Mouse (Mus musculus) frontal cortex, postnatal 36 days (tissue): ENCODE measurements at regions not wholly inside any gene's neighbourhood (a gene's known extent, or its start where the extent isn't known, plus 50 kb on each side); places are given as distances from the start of the nearest gene placed in this dataset.

Experiments used
- DNase-seq, 2 experiments: peaks; one replicate each; pipeline ENCODE4 v3.0.0; 2022; ENCODE audit warnings: low spot score in 2 of 2

DNA sequence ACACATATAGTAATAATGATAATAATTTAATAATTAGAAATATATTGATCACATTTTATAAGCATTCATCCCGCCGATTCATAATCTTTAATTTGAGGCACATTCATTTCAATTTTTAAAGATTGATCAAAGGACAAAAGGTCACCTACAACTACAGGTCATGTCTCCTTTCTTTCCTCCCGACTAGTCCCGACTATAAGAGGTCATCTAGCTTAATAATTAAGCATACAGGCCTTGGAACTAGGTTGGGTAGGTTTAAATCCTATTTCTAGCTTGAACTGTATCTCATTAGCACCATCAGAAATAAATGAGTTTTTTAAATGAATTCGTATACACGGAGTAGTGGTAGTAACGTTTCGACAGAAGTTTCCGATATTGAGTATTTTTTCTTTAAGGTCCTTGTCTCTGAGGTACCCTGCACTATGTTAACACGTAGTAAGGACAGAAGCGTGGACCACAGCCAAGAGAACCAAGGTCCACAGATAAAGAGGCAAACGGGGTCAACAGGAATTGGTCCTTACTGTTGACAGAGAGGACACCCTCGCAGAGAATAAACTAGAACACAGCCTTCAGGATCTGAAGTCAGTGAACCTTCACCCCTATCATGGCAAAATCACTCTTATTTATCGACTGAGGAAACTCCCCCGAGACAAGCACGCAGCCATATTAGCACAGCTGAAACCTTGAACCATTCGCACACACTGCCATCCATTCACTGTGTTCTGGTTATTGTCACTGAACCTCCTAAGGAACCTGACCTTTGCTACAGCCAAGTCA is 185.8 kb upstream of the Jmjd1c start:
- DNase-seq: no peak

DNA sequence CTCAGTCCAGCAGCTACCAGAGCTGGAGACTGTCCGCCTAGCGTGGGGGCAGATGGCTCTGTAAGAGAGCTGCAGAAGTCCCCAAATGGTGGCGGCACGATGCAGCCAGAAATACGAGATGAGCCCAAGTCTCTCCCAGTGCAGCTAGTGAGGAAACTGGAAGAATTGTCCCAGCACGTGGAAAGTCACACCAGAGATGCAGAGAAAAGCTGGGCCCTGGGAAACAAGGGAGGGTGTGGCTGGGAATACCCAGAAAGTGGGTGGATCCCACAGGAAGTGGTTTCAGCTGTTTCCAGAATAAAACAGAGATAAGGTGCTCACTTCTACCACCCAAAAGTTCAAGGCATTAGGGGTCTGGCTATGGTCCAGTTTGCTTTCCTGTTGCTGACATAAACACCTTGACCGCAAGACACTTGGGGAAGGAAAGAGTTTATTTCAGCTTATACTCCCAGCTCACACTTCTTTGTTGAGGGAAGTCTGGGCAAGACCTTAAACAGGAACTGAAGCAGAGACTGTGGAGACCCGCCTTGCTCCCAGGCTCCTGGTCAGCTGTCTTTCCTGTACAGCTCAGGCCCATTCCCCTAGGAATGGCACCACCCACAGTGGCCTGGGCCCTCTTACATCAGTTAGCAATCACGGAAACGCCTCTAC is 184.5 kb upstream of the Jmjd1c start:
- peak in 1 of 2 experiments; percentile 31 for DNase-seq

DNA sequence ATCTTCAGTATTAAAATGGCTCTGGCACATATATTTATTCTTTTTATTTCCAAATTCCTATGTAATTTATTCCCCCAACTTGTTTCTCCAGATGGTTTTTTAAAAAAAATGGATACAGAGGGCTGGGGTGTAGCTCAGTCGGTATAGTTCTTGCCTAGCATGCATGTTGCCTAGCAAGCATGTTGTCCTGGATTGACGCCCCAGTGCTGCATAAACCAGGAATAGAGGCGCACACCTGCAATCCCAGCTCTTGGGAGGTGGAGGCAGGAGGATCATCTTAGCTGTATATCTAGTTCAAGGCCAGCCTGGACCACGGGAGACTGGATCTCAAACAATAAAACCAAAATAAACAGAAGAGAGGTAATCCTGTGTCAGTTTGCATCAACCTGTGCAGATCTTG is 183.5 kb upstream of the Jmjd1c start:
- DNase-seq: no peak

DNA sequence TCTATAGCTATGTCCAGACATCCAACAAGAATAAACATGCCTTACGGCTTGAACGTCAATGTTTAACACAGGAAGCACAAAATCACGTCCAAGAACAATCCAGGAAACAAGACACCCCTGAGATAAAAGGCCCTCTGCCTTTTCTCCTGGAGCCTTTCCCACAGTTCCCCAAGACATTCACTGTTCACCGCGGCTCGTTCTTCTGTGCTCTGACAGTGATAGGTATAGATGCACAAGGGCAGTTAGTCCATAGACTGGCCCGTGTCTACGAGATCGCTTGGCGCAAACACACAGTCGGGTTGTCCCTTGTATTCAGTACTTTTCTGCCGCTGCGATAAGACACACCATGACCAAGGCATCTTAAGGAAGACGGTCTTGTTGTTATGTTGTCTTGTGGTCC is 182.7 kb upstream of the Jmjd1c start:
- DNase-seq: no peak

DNA sequence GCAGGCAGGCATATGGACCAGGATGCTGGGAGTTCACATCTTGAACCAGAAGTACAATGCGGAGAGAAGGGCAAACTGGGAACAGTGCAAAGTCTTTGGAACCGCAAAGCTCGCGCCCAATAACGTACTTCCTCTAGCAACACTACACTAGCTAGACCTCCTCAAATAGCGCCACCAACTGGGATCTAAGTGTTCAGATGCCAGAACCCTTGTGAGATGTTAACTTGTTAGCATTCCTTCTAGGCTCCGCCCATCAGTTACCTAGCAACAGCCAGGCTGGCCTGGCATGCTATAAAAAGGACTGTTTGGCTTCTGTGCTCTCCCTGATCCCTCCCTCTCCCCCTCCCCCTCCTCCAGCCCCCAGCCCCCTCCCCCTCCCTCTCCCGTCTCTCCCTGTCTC is 182.3 kb upstream of the Jmjd1c start:
- DNase-seq: peak in 1 of 2 experiments; percentile 42

DNA sequence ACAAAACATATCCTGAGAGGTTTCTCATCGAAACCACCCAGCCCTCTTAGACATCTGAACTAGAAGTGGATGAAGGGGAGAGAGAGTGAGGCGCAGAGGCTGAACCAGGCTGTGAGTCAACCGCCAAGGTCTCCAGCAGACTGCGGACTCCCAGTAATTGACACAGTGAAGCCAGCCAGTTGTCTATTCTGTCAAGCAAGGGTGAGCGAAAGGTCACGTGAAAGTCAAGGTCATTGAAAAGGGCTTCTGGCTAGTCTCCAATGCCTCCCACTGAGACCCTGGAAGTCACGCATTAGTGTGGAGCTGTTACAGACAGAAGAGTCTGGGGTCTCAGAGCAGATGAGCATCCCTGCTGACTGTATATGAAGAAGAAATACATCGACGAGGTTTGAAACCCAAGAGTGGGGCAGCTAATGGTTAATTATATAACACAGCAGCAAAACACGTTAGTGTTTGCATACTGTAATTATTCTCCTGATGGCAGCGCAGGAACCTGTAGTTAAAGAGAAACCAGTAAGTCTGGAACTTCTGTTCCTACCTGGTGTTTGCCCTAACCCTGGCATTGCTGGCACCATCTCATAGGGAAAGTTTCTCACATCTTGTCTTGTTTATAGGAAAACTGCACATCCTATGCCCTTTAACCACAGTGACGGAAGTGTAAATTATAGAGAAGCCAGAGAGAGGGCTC is 181.5 kb upstream of the Jmjd1c start:
- DNase-seq: no peak

DNA sequence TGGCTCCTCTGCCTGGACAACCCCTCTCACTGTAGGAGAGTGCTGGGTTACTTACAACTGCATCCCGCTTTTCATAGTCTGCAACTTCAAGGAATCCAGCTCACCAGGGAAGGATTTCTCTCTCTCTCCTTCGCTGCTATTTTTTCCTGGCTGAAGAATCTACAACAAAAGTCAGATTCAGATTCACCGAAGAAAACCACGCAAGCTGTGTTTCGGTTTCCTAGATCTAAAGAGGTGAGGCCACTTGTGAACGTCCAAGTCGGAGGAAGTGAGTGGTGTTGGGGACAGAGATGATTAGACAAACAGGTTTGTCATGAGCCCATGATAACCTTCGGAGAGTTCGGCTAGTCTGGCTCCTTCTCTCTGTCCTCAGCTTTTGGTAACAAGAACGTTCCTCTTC is 180.1 kb upstream of the Jmjd1c start:
- no peak for DNase-seq

DNA sequence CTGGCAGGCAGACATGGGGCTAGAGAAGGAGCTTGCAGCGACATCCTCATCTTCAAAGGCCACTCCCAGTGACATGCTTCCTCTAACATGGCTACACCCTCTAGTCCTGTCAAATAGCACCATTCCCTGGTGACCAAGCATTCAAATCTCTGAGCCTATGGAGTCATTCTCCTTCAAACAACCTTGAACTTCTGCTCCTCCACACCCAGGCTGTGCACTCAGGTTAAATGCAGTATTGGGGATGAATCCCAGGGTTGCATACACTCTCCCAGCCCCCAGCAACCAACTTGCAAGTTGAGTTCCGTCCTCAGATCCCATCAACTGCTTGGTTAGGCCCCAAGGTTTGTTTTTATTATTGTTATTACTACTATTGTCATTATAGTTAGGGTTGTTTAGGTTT is 178.2 kb upstream of the Jmjd1c start:
- DNase-seq: no peak

DNA sequence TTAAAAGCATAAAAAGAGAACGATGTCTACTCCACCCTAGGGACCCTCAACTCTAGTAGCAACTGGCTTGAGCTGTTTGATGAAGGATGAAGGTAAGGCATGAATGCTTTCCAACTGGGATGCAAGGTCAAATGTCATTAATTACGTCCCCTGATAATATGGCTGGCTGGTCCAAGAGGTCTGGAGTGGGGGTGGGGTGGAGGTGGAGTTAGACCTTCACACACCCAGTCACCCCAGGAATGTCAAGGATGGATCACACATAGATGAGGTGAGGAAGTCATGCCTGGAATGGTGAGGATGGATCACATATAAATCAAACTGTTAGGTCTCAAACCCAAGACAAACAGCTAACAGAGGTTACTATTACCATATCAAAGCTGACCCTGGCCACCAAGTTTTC is 177.2 kb upstream of the Jmjd1c start:
- no peak for DNase-seq

DNA sequence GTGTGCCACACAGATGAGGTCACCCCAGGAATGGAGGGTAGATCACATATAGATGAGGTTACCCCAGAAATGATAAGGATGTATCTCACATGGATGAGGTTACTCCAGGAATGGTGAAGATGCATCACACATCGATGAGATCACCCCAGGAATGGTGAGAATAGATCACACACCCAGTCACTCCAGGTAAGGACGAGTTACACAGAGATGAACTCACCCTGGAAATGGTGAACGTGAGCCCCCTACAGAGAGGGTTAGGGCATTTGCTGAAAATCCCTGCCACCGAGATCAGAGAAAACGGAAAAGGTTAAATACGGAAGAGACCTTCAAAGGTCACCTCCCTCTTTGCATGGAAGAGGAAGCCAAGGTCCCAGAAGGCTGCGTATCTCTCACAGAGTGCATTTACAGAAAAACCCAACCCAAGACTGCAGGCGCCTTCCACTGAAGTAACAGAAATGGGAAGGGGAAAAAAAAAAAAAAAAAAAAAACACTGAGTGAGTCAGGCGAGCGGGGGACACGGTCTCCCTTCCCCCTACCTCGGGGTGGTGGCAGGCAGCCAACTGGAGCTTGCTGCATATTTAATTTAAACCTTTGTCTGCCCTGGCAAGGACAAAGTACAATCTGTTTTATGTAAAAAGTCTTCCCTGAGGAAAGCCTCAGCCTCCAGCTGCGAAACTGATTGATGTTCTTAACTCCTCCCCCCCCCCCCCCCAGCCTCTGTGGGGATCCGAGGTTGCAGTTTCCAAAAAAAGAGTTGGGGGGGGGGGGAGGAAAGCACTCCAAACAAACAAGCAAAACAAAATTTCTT is 175.8 kb upstream of the Jmjd1c start:
- DNase-seq: peak; percentile 65 to 79

DNA sequence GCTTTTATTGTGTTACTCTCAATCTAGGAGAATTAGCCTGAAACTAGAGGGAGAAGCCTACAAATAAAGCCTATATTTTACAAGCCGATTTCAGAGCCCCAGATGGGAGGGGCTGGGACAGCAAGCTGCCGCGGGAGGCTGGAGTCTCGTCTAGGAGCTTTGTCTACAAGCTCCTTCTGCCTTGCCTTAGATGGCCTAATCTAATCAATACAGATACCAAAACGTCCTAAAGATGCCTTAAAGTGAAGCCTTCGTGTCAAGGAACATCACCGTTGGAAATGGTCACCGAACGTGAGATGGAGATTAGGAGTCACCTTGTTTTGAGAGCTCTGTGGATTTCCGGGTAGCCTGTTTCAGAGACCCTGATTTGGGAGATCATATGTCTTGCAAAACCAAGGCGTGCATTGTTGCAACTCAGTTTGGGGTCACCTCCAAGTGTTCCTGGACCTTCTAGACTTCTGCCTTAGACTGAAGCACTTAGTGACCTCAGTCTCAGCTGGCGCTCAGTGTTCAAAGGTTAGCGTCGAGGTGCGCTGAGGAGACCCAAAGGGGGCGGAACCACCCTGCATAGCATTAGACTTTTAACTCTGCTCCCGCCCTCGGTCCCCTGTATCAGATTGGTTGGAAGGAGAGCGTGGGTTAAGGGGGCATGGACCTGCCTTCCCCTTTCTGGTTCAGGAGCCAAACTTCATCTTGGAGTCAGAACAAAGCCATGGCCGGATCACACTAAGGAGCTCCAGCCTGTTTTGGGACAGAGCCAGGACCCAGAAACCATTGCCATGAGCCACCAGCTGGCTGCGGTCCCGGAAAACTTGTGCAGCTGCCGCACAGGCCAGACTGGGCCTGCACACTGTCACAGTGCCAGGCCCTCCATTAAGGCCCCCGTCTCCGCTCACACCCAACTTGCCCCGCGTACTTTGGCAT is 174.9 kb upstream of the Jmjd1c start:
- DNase-seq: peak; percentile 87 to 92

DNA sequence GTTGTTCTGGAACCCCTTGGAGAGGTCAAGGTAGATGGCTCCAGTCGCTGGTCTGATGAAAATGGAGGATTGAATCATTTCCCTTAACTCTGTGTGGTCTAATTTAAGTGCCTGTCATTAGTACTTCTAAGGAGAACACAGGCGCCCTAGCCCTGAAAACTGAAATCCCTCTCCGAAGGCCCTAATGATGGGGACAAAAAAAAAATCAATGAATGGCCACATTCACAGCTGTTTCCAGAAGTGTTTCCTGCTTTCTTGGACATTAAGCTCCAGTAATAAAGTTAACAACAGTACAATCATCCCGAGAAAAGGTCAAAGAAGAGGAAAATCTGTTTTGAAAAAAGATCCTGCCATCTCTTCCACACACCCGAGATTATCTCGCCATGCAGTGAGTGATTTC is 174.1 kb upstream of the Jmjd1c start:
- no peak for DNase-seq

DNA sequence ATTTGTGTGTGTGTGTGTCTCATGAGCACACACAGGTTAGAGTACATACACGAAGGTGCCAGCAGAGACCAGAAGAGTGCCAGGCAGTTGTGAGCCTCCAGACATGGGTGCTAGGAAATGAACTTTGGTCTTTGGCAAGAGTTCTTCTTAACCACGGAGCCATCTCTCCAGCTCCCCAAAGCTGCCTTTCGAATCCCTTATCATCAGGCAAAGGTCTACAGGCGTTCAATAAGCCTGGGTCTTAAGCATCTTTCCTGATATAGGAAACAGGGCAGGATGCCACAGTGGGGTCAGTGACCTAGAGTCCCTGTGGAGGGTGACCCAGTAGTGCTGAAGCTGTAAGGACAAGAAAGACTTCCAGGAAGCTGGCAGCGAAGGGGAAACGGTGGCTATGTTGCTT is 173.6 kb upstream of the Jmjd1c start:
- DNase-seq: no peak

DNA sequence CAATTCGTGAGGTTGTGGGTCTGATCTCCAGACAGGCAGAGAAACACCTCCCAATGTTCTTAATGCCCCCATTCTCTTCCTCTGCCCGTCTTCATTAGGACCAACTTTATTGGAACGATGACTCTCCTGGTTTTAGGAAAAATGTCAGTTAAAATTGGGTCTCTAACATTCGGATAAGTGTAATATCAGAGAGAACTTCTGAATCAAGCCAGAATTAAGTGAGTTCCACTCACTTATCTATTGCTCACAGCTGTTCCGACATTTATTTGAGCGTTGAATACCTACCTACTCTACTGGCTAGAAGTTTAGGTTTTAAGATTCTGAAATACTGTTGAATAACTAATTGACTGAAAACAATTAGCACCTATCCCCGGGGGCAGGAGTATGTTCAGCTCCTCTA is 172.0 kb upstream of the Jmjd1c start:
- no peak for DNase-seq

DNA sequence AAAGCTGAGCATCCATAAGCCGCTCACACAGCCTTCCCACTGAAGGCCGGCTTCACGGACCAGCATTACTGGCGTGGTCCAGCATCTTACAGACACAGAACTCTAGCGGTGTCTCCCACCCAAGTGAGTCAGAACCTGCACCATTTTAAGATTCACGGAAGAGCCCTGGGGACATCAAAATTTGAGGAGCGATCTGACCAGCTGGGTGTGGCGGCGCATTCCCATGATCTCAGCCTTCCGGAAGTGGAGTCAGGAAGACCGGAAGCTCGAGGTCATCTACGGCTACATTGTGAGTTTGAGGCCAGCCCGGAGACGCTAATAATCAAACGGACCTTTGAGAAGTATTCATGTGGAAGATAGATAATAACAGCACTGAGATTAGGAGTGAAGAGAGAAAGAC is 171.5 kb upstream of the Jmjd1c start:
- DNase-seq: no peak

DNA sequence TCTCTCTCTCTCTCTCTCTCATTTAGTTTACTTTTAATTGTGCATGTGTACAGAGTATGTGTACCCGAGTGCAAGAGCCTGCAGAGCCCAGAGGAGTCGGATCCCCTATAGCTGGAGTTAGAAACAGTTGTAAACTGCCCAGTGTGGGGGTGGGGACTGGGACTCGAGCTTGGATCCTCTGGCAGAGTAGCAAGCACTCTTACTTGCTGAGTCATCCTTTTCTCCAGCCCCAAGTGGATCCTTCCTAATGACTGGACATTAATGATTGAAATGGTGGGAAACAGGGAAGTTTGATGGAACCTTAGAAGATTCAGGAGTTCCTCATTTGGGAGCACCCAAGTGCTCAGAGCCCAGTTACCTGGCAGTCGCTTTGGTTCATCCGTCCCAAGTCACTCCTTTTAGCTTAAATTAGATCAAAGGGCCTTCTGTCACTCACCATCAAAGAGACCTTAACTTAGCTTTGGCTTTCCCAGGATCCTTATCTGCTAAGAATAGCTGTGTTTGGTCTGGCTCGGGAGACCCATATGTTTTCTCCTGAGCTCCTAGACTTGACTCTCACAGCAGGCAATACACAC is 170.3 kb upstream of the Jmjd1c start:
- no peak for DNase-seq

DNA sequence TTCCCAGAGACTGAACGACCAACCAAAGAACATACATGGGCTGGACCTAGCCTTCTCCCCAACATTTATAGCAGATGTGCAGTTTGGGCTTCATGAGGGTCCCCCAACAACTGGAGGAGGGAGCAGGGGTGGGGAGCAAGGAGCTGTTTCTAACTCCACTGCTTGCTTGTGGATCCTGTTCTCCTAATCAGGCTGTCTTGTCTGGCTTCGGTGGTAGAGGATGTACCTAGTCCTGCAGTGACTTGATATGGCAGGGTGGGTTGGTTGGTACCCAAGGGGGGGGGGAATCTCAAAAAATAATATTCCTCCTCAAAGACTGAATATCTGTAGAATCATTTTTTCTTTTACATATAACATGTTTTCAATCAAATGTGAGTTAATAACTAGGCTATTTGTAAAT is 168.3 kb upstream of the Jmjd1c start:
- DNase-seq: no peak

DNA sequence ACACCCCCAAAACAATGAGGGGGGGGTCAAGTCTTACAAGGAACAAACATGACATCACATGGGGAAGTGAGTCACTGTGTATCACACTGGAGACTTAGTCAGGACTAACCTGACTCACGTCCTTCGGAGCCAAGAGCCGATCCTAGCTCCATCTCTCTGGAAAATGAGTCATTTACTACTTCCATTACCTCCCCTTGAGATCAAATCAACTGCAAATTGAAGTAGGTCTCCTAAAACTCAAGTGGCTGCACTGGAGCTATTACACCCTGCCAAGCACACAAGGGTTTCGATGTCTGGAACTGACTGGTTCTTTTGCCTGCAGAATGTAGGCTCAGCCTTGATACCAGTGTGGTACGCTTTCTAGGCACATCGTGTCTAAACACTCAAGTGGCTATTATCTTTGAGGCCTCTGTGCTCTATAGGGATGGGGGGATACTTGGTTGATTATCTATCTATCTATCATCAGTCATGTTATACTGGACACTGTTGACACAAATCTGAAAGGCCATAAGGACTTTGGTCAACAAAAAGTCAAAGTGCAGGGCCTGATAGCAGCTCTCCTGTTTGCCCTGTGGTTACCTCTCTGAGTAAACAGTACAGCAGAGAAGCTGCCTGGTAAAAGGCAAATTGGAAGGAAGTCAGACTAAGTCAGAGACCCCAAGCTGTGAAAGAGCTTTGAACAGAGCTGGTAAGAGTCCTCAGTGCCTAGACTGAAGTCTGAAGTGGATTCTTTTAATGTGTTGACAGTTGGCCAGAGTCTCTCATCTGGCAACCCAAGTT is 167.5 kb upstream of the Jmjd1c start:
- DNase-seq: no peak

DNA sequence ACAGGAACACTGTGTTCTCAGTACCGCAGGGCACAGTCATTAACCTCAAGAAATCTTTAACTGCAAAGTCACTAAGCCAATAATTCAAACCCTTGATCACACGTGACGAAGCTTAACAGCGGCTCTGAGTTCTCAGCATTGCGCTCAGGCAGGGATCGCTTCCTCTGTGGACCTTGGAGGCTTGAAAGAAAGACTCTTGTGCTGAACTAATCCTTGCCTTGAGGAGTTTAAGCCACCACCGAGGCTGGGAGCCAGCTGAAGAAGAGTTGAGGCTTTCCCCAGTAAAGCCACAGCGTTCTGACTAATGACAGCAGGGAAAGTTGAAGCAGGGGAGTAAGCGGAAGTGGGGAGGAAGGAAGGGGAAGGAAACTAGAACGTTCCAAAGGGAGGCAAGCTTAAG is 165.4 kb upstream of the Jmjd1c start:
- DNase-seq: no peak

DNA sequence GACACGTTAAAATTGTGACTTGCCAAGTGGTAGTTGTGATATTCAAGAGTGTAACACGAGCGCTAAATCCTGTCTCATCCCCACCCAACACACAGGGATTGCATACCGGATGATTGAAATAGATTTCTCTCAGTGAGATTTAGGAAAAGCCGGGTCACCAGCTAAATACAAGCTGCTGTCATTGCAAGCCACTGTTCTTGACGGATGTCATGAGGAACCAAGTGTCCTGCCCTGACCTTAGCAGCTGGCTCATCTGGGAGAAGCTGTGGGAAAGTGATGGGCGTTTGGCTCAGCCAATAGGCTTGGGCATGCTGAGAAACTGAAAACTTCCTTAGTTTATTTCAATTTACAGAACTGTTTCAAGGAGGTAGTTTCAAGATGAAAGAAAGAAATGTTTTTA is 164.4 kb upstream of the Jmjd1c start:
- no peak for DNase-seq
